Mouse (Mus musculus): Measurements from ENCODE around the gene Slc22a14. TPM values are rescaled to one million over a fixed set of nuclear protein-coding genes. Genes with fewer than 3 reads are reported as not detected.

Gene Slc22a14
- polyA plus RNA-seq, 1 experiment from 2014 or later: 0.16 TPM

DNA sequence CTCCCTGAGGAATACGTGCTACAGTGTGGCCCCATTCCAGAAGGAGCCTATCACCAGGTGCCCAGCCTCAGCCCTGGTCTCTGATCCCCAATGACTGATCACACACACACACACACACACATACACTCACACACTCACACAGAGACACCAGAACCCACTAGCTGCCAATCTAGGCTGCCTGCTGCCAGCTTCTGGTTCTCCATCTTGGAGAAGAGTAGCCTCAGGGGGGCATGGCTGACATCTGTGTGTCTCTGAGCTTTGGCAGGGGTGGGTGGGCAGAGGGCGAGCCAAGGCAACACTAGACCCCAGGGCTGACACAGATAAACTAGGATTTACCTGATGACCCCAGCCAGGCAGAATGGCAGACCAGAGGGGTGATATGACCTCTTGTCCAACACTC is 226.5 kb downstream of the Slc22a14 start:
- 82% methylated on average over 2 of the region's 2 CpGs for WGBS
- H3K4me3 ChIP-seq (ENCODE audit: low read length): no peak overlapping the region
- no peaks in the 10 kb centered on the region for H3K36me3 ChIP-seq (ENCODE audit: control insufficient read depth, insufficient read depth, low read length)
- no peak for ATAC-seq
- no peaks in the 10 kb centered on the region for H3K27me3 ChIP-seq (replicated peaks; ENCODE audit: control insufficient read depth, insufficient read depth, low read length)
- no peak overlapping the region for H3K27ac ChIP-seq (ENCODE audit: low read length)
- no peaks in the 10 kb centered on the region for H3K9me3 ChIP-seq (ENCODE audit: control insufficient read depth, low read length)
- no peaks in the 10 kb centered on the region for H3K4me1 ChIP-seq (ENCODE audit: control insufficient read depth, insufficient read depth, low read length)
- no peak overlapping the region for H3K4me2 ChIP-seq (ENCODE audit: low read depth, low read length)
- no peak overlapping the region for H3K9ac ChIP-seq (ENCODE audit: low read depth, low read length)

- Histone ChIP-seq H3K36me3 (ENCODE audit: control insufficient read depth, insufficient read depth, low read length) (no peaks in the 10 kb centered on the region), H3K27me3 (replicated peaks; ENCODE audit: control insufficient read depth, insufficient read depth, low read length) (no peaks in the 10 kb centered on the region), H3K9me3 (ENCODE audit: control insufficient read depth, low read length) (no peaks in the 10 kb centered on the region), H3K4me1 (ENCODE audit: control insufficient read depth, insufficient read depth, low read length) (0 out of 2 replicates have a peak, but pooled peaks cover 3% of the 10 kb centered on the region), H3K4me3 (ENCODE audit: low read length) (no peak overlapping the region), H3K4me2 (ENCODE audit: low read depth, low read length) (no peak overlapping the region), H3K9ac (ENCODE audit: low read depth, low read length) (no peak overlapping the region), H3K27ac (ENCODE audit: low read length) (no peak overlapping the region)
- 21% methylated on average over 5 of the region's 5 CpGs for WGBS
- ATAC-seq: no peak
These were observed 234.7 kb downstream of the Slc22a14 start for GRCm38 (mm10) chr9:119130692-119131091.

DNA sequence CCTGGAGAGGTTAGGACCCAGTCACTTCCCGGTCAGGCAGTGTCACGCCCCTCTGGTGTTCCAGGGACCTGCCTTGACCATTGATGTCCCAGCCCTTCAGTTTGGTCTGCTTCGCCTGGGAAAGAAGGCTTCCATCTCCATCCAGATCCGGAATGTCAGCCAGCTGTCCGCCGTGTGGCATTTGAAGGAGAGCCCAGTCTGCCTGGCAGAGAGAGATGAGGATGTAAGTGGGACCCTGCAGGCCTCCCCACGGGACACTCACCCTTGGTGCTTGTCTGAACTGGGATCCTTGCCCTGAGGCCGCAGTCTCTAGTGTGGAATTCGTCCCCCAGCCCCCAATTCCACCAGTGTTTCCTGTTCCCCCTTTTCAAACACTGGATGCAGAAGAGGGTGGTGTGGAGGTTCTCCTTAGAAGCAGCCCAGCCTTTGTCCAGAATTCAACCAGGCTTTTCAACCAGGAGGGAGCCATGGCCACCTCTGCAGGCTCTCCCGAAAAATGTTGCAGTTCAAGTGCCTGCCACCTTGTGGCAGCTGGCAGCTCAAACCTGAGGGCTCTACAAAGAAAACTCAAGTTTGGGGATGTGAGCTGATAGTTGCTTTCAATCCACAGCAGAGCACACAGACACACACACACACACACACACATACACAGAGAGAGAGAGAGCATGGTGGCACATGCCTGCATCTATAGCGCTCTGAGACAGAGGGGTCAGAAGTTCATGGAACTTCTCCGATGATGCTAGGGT is 236.7 kb downstream of the Slc22a14 start:
- Histone ChIP-seq H3K4me2 (ENCODE audit: low read depth, low read length) (no peak overlapping the region), H3K27me3 (replicated peaks; ENCODE audit: control insufficient read depth, insufficient read depth, low read length) (no peaks in the 10 kb centered on the region), H3K27ac (ENCODE audit: low read length) (no peak overlapping the region), H3K9me3 (ENCODE audit: control insufficient read depth, low read length) (no peaks in the 10 kb centered on the region), H3K4me3 (ENCODE audit: low read length) (no peak overlapping the region), H3K4me1 (ENCODE audit: control insufficient read depth, insufficient read depth, low read length) (0 out of 2 replicates have a peak, but pooled peaks cover 3% of the 10 kb centered on the region), H3K9ac (ENCODE audit: low read depth, low read length) (no peak overlapping the region), H3K36me3 (ENCODE audit: control insufficient read depth, insufficient read depth, low read length) (no peaks in the 10 kb centered on the region)
- no peak for ATAC-seq
- WGBS: 76% methylated on average over 12 of the region's 12 CpGs

DNA sequence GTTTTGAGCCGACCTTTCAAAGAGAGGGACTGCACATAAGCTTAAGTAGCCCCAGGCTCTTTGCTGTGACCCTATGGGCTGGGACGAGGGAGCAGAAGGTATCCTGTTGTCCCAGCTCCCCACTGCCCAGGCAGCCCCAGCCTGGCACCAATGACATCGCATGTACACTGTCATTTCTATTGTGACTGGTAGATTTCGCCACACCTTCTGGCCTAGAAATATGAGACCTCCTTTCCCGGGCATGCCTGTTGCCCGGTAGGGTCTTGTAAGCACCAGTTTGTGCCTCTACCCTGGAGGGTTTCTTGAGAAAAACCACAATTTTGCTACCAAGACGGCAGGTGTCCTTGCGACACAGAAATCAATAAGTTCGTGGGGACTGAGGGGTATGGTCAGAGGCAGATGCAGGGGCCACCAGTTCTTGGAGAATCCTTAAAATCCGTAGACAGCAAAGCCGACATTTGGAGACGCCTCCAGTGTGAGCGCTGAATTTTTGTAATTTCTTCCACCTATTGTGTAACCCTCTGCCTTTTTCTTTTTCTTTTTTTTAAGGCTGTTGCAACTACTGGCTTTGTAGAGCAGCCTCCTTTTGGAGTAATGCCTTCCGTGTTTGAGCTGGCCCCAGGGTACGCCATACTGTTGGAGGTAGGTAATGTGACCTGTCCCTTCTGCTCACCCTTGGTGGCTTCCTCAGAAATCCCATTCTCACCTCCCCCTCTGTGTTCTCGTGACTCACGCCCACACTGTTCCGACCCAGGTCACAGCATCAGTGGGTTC is 242.6 kb downstream of the Slc22a14 start:
- Histone ChIP-seq H3K36me3 (ENCODE audit: control insufficient read depth, insufficient read depth, low read length) (no peaks in the 10 kb centered on the region), H3K27ac (ENCODE audit: low read length) (no peak overlapping the region), H3K4me3 (ENCODE audit: low read length) (no peak overlapping the region), H3K27me3 (replicated peaks; ENCODE audit: control insufficient read depth, insufficient read depth, low read length) (no peaks in the 10 kb centered on the region), H3K9ac (ENCODE audit: low read depth, low read length) (no peak overlapping the region), H3K4me1 (ENCODE audit: control insufficient read depth, insufficient read depth, low read length) (no peaks in the 10 kb centered on the region), H3K9me3 (ENCODE audit: control insufficient read depth, low read length) (no peaks in the 10 kb centered on the region), H3K4me2 (ENCODE audit: low read depth, low read length) (no peak overlapping the region)
- 84% methylated on average over 18 of the region's 18 CpGs for WGBS
- ATAC-seq: no peak

DNA sequence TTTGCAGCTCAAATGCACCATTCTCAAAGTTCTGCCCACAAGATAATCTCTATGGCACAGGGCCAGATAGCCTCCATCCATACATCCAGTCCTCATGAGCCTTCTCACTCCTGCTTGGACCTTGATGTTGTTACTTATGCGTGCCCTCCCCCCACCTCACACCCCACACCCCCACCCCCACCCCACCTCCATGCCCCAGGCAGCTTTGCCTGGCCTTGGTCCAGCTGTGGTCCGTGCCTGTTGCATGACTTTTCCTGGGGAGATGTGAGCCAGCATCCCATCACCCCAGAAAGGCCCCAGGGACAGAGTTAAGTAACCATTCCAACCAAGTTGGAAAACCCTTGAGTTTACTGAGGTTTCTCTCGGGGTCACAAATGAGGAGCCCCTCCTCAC is 245.2 kb downstream of the Slc22a14 start:
- Histone ChIP-seq H3K9ac (ENCODE audit: low read depth, low read length) (no peak overlapping the region), H3K27ac (ENCODE audit: low read length) (no peak overlapping the region), H3K4me1 (ENCODE audit: control insufficient read depth, insufficient read depth, low read length) (no peaks in the 10 kb centered on the region), H3K4me2 (ENCODE audit: low read depth, low read length) (no peak overlapping the region), H3K9me3 (ENCODE audit: control insufficient read depth, low read length) (no peaks in the 10 kb centered on the region), H3K27me3 (replicated peaks; ENCODE audit: control insufficient read depth, insufficient read depth, low read length) (no peaks in the 10 kb centered on the region), H3K4me3 (ENCODE audit: low read length) (no peak overlapping the region), H3K36me3 (ENCODE audit: control insufficient read depth, insufficient read depth, low read length) (no peaks in the 10 kb centered on the region)
- 66% methylated on average over 3 of the region's 3 CpGs for WGBS
- no peak for ATAC-seq

Other genes with a start within 250 kb of the Slc22a14 start
- 3.1 and 3.7 TPM in 2 replicates for gene Acaa1b, start 208.5 kb downstream of the Slc22a14 start, polyA plus RNA-seq (2015; fragmentation: Nextera tagmentation; extraction: Ambion mirVana)
- not detected in 2 replicates for gene Gm47289, start 206.4 kb downstream of the Slc22a14 start, polyA plus RNA-seq (2015; fragmentation: Nextera tagmentation; extraction: Ambion mirVana)
- not detected in 2 replicates for gene Slc22a13, start 156.5 kb downstream of the Slc22a14 start, polyA plus RNA-seq (2015; fragmentation: Nextera tagmentation; extraction: Ambion mirVana)
- 9.1 and 9.5 TPM in 2 replicates for gene Oxsr1, start 43.1 kb downstream of the Slc22a14 start, polyA plus RNA-seq (2015; fragmentation: Nextera tagmentation; extraction: Ambion mirVana)
- gene Acaa1a, start 25.9 kb downstream of the Slc22a14 start, polyA plus RNA-seq (2015; fragmentation: Nextera tagmentation; extraction: Ambion mirVana): 114 and 116 TPM in 2 replicates
- 35.0 and 36.3 TPM in 2 replicates for gene Myd88, start 24.1 kb downstream of the Slc22a14 start, polyA plus RNA-seq (2015; fragmentation: Nextera tagmentation; extraction: Ambion mirVana)
- gene Xylb, start 8.2 kb downstream of the Slc22a14 start, polyA plus RNA-seq (2015; fragmentation: Nextera tagmentation; extraction: Ambion mirVana): 17.4 and 18.5 TPM in 2 replicates
- gene Acvr2b, start 36.6 kb upstream of the Slc22a14 start, polyA plus RNA-seq (2015; fragmentation: Nextera tagmentation; extraction: Ambion mirVana): 6.3 and 8.4 TPM in 2 replicates
- gene Exog, start 79.4 kb upstream of the Slc22a14 start, polyA plus RNA-seq (2015; fragmentation: Nextera tagmentation; extraction: Ambion mirVana): 15.3 and 17.5 TPM in 2 replicates
- 0.26 and 0.29 TPM in 2 replicates for gene Scn5a, start 213.5 kb upstream of the Slc22a14 start, polyA plus RNA-seq (2015; fragmentation: Nextera tagmentation; extraction: Ambion mirVana)